Mouse (Mus musculus): ENCODE data around the gene Sned1. TPM values are rescaled to one million over a fixed set of nuclear protein-coding genes. Genes with fewer than 3 reads are reported as not detected.

Sned1 gene
- polyA plus RNA-seq, 1 experiment from 2014 or later = 0.25 TPM

GRCm38 (mm10) chr1:93305581-93306337, 70.1 kb downstream of the Sned1 start, which contains the start of gene Mterf4:
Gene Mterf4, minus strand, starts transcription at chr1:93305915.
- TF ChIP-seq CTCF (IDR thresholded peaks at IDR 0.05; ENCODE audit: low read depth) = peak; percentile 13; the same call in 1 of the 2 replicates
- 0 out of 2 replicates have a peak, but pooled peaks have one; percentile 34 for TF ChIP-seq EP300 (IDR thresholded peaks at IDR 0.05; ENCODE audit: low read depth)
- no peaks in the 10 kb centered on the region for H3K27me3 ChIP-seq (ENCODE audit: insufficient read depth, low read length)
- DNase-seq (peak; percentile 86), ATAC-seq (peak; percentile 95)
- peak within 1 kb of the TSS; percentile 91 for H3K4me2 ChIP-seq (ENCODE audit: low read depth, low read length)
- 0 out of 2 replicates have a peak within 1 kb of the TSS, but pooled peaks have one; percentile 55 for H3K27ac ChIP-seq (ENCODE audit: low read depth)
- H3K36me3 ChIP-seq (replicated peaks; ENCODE audit: insufficient read depth, low read length) = peaks cover 28% of the 10 kb centered on the region
- WGBS (ENCODE audit: insufficient replicate concordance) = 7% methylated on average over 36 of the region's 36 CpGs
- H3K9me3 ChIP-seq (ENCODE audit: low read length) = no peaks in the 10 kb centered on the region
- H3K4me1 ChIP-seq (ENCODE audit: insufficient read depth) = peaks cover 10% of the 10 kb centered on the region
- H3K9ac ChIP-seq (replicated peaks) = peak within 1 kb of the TSS; percentile 91
- H3K4me3 ChIP-seq (ENCODE audit: low read depth, low read length) = peak within 1 kb of the TSS; percentile 94

- DNase-seq = no peak
- Histone ChIP-seq H3K27me3 (ENCODE audit: insufficient read depth, low read length) (no peaks in the 10 kb centered on the region), H3K36me3 (replicated peaks; ENCODE audit: insufficient read depth, low read length) (peaks cover 49% of the 10 kb centered on the region), H3K4me2 (ENCODE audit: low read depth, low read length) (no peak overlapping the region), H3K27ac (ENCODE audit: low read depth) (0 out of 2 replicates have a peak overlapping the region, but pooled peaks have one; percentile 36), H3K4me1 (ENCODE audit: insufficient read depth) (no peaks in the 10 kb centered on the region), H3K9ac (replicated peaks) (no peak overlapping the region), H3K9me3 (ENCODE audit: low read length) (no peaks in the 10 kb centered on the region), H3K4me3 (ENCODE audit: low read depth, low read length) (no peak overlapping the region)
- no peak for ATAC-seq
- WGBS (ENCODE audit: insufficient replicate concordance) = 79% methylated on average over 6 of the region's 6 CpGs
- TF ChIP-seq EP300 (IDR thresholded peaks at IDR 0.05; ENCODE audit: low read depth) (no peak), CTCF (IDR thresholded peaks at IDR 0.05; ENCODE audit: low read depth) (no peak)
Observed at GRCm38 (mm10) chr1:93323973-93324372, 88.3 kb downstream of the Sned1 start.

- H3K9ac ChIP-seq (replicated peaks) = no peak overlapping the region
- no peaks in the 10 kb centered on the region for H3K4me1 ChIP-seq (ENCODE audit: insufficient read depth)
- no peak overlapping the region for H3K4me3 ChIP-seq (ENCODE audit: low read depth, low read length)
- no peak for ATAC-seq
- H3K4me2 ChIP-seq (ENCODE audit: low read depth, low read length) = no peak overlapping the region
- no peaks in the 10 kb centered on the region for H3K9me3 ChIP-seq (ENCODE audit: low read length)
- DNase-seq = no peak
- no peak overlapping the region for H3K27ac ChIP-seq (ENCODE audit: low read depth)
- TF ChIP-seq CTCF (IDR thresholded peaks at IDR 0.05; ENCODE audit: low read depth) = no peak
- TF ChIP-seq EP300 (IDR thresholded peaks at IDR 0.05; ENCODE audit: low read depth) = no peak
- H3K36me3 ChIP-seq (replicated peaks; ENCODE audit: insufficient read depth, low read length) = peaks cover 32% of the 10 kb centered on the region
- no peaks in the 10 kb centered on the region for H3K27me3 ChIP-seq (ENCODE audit: insufficient read depth, low read length)
- 85% methylated on average over 3 of the region's 3 CpGs for WGBS (ENCODE audit: insufficient replicate concordance)
Observed at GRCm38 (mm10) chr1:93326446-93326845, 90.8 kb downstream of the Sned1 start.

GRCm38 (mm10) chr1:93334621-93335020, 99.0 kb downstream of the Sned1 start:
- H3K4me3 ChIP-seq (ENCODE audit: low read depth, low read length) = no peak overlapping the region
- no peak overlapping the region for H3K9ac ChIP-seq (replicated peaks)
- no peak overlapping the region for H3K27ac ChIP-seq (ENCODE audit: low read depth)
- peaks cover 24% of the 10 kb centered on the region for H3K36me3 ChIP-seq (replicated peaks; ENCODE audit: insufficient read depth, low read length)
- TF ChIP-seq EP300 (IDR thresholded peaks at IDR 0.05; ENCODE audit: low read depth) = no peak
- no peak for TF ChIP-seq CTCF (IDR thresholded peaks at IDR 0.05; ENCODE audit: low read depth)
- H3K4me2 ChIP-seq (ENCODE audit: low read depth, low read length) = no peak overlapping the region
- 0 out of 2 replicates have a peak, but pooled peaks cover 5% of the 10 kb centered on the region for H3K4me1 ChIP-seq (ENCODE audit: insufficient read depth)
- no peaks in the 10 kb centered on the region for H3K27me3 ChIP-seq (ENCODE audit: insufficient read depth, low read length)
- WGBS (ENCODE audit: insufficient replicate concordance) = 79% methylated on average over 2 of the region's 2 CpGs
- no peak for DNase-seq
- H3K9me3 ChIP-seq (ENCODE audit: low read length) = no peaks in the 10 kb centered on the region
- no peak for ATAC-seq

- H3K36me3 ChIP-seq (replicated peaks; ENCODE audit: insufficient read depth, low read length) = peaks cover 19% of the 10 kb centered on the region
Observed at GRCm38 (mm10) chr1:93342648-93343503, 107.2 kb downstream of the Sned1 start, which contains the start of the genes Ppp1r7 and Pask. Gene Ppp1r7, plus strand, starts transcription at chr1:93342854. Gene Pask, minus strand, starts transcription at chr1:93343482.

More at GRCm38 (mm10) chr1:93342648-93343503, 107.2 kb downstream of the Sned1 start, which contains the start of the genes Ppp1r7 and Pask:
- Histone ChIP-seq H3K27ac (ENCODE audit: low read depth) (peak within 1 kb of the TSS; percentile 41; the same call in 1 of the 2 replicates), H3K4me3 (ENCODE audit: low read depth, low read length) (peak within 1 kb of the TSS; percentile 65), H3K4me1 (ENCODE audit: insufficient read depth) (peaks cover 7% of the 10 kb centered on the region; the same call in 1 of the 2 replicates), H3K9me3 (ENCODE audit: low read length) (no peaks in the 10 kb centered on the region), H3K4me2 (ENCODE audit: low read depth, low read length) (peak within 1 kb of the TSS; percentile 87), H3K27me3 (ENCODE audit: insufficient read depth, low read length) (no peaks in the 10 kb centered on the region), H3K9ac (replicated peaks) (peak within 1 kb of the TSS; percentile 85)
- TF ChIP-seq CTCF (IDR thresholded peaks at IDR 0.05; ENCODE audit: low read depth) = no peak
- TF ChIP-seq EP300 (IDR thresholded peaks at IDR 0.05; ENCODE audit: low read depth) = peak; percentile 28; the same call in 1 of the 2 replicates
- ATAC-seq = peak; percentile 91
- under 1% methylated on average over 63 of the region's 63 CpGs for WGBS (ENCODE audit: insufficient replicate concordance)
- peak; percentile 97 for DNase-seq

All from liver, postnatal 0 days (tissue).